Mouse (Mus musculus): ENCODE data around the gene Trappc6b.

DNA sequence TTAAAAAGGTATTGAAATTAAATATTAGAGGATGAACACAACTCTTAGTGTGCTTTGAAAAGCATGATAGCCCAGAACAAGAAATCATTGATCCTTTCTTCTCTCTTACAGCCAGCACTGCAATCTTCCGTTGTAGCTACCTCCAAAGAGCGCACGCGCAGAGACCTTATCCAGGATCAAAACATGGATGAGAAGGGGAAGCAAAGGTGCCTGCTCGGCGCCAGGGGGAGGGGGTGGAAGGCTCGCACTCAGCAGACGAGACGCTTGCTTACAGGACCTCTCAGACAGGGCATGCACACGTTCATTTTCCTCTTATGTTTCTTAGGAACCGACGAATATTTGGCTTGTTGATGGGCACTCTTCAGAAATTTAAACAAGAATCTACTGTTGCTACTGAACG is 7.5 kb upstream of the Trappc6b start:
- TF ChIP-seq GATA1 (IDR thresholded peaks at IDR 0.05; ENCODE audit: borderline replicate concordance, low read length): no peak
- no peak for TF ChIP-seq FLI1 (IDR thresholded peaks at IDR 0.05; ENCODE audit: low read length)

All from megakaryocyte, embryonic 14.5 days (primary cell).